Mouse (Mus musculus) stomach, postnatal 0 days (tissue): Measurements from ENCODE around the gene Tmem140.

ENCODE experiments used
- CTCF ChIP-seq: IDR thresholded peaks from 2 replicates; pipeline ENCODE4 v1.5.1; 2016; ENCODE audit warnings: antibody characterized with exemption, low read depth, mild to moderate bottlenecking, moderate library complexity
- EP300 ChIP-seq: optimal IDR thresholded peaks from 2 replicates; pipeline ENCODE3; 2016; ENCODE audit warnings: antibody characterized with exemption

- no peak for TF ChIP-seq CTCF
- TF ChIP-seq EP300: no peak
These were observed at the start of gene Tmem140 for GRCm38 (mm10) chr6:34862791-34863403.
